Mouse (Mus musculus) gastrocnemius, adult 8-10 months (tissue): ENCODE measurements around the gene Col2a1. TPM values are rescaled to one million over a fixed set of nuclear protein-coding genes. Genes with fewer than 3 reads are reported as not detected.

Experiments used
- DNase-seq, 2 experiments: peaks; one replicate each; pipeline ENCODE4 v3.0.0; 2022; ENCODE audit warnings: low spot score in 2 of 2
- total RNA-seq, 4 experiments: library from RNA; stranded (reverse); gene quantifications; 2 replicates each; pipeline ENCODE4 v1.2.4; 2022

Col2a1 gene
- under 1 TPM; 0.19 to 0.51 (median 0.38) TPM for total RNA-seq

DNA sequence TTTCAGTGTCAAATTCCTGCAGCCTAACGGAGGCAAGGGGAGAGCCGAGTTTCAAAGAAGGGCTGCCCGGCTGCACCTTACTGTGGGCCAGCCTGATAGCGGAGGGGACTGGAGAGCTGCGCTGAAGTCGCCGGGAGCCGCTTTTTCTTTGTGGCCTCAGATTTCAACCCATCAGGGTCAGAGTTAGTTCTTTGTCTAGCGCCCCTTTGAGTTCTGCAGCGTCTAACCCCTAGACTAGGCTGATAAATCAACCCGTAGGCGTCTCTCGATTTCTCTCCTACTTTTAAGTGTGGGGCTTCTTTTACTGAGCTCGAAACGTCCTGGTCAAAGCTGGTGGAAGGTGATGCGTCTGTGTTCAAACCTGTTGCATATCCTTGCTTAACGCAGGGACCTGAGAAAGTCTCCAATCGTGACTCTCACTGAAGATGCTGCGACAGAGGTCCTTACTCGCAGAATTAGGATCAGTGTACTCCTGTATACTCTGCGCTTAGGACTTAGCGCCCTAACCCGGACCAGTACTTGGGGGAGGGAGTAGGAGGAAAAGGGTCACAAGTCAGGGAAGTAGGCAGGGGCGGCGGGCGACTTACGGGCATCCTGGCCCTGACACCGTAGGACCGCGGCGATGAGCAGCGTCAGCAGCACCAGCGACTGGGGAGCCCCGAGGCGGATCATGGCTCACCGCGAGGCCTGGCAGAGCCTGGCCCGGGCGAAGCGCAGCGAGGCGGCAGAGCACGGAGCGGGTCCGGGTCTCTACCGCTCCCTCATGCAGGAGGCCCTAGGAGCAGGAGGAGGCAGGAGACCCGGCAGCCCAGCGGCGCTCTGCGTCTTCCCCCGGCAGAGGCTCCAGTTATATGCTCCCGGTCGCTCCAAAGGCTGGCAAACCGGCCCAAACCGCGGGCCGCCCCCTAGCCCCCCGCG, at the start of gene Col2a1:
Gene Col2a1 (minus strand): TSS at position 874 of the 918 bp plus-strand sequence.
- DNase-seq: no peak

DNA sequence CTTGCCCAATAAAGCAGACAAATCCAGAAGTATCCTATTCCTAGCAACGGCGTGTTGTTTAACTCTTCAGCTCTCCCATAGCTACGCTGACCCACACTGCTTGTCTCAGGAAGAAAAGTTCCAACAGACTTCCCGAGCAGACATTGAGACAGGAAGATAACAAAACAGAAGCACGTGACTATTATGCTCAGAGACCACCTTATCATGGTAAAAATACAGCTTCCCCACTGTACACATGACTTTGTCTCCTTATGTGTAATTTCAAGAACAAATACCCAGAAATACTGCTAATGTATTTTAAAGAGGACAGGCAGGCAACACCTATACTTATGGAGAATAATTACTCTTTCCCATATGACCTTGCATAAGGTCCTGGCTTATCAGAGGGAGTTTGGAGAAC, 47.2 kb upstream of the Col2a1 start:
- no peak for DNase-seq

DNA sequence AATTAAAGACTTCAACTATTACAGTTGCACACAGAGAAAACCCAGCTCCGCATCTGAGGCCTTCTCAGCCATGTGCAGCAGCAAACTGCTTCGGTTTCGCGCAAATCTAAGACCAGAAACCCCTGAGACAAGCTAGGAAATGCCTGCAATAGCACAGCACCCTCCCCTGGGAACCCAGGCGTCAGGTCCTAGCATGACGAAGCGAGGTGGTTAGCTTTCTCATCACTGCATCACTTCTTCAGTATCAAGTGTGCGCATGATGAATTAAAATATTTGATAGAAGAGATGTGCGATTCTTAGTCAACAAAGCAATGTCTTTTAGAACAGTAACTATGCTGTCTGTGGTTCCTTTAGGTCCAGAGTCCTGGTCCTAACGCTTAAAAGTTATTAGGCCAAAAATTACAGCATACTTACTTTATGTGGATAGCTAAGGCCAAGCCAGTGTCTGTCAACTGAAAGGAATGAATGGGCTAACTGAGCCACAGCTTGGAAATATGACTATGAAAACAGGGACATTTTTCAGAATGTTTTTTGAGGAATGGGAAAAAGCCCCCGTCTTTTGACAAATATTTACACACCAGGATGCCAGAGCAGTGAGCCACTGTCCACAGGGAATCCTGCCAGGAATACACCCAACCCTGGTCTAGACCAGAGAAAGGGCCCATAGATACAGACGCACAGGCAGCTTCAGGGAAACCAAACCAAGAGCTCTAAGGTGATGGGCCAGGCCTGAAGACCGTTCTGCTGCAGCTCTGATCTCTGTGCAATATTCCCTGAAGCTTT, 44.6 kb upstream of the Col2a1 start:
- no peak for DNase-seq

DNA sequence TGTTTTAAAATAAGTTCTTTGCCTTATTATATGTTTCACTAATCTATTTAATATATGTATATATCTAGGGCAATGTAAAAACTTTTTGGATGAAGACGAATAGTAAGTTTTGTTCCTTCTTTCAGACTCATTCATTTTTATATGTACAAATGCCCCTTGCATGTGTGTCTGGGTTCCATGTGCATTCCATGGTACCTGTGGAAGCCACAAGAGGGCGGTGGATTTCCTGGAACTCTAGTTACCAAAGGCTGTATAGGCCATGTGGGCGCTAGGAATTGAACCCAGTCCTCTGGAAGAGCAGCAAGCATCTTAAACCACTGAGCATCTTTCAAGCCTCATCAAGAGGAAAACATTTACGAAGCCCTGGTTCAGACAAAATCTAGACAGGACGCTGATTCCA, 39.9 kb upstream of the Col2a1 start:
- no peak for DNase-seq

DNA sequence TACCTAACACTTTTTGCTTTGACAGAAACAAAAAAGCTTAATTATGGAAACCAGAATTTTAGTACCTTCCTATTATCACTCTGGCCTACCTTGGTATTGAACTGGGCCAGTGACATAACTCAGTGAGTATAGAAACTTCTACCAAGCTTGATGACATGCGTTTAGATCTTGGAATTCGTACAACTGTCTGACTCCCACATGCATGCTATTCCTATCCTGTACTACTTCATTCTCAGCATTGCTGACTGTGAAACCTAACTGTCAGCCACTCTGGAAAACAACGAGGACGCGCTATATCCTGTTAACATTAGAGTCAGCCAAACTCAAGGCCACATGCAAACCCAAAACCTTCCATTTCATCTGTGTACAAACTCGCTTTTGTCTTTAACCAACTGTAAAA, 39.5 kb upstream of the Col2a1 start:
- DNase-seq: no peak

DNA sequence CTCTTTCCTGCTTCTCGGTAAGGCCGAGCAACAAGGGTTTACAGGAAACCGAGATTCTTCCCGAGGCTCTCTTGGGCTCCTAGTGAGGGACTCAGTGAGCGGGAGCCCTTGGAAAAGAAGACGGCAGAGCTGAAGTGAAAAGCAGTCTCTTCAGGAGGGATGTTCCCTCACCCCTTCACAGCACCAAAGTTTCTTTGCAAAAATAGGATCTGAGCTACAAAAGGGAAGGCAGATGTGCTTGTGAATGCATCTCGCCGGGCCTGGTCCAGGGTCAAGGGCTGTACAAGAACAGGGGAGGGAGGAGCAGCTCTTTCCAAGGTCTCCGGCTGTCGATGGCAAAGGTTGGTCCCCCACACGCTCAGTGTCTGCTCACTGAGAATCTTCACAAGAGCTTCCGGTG, 38.0 kb upstream of the Col2a1 start:
- no peak for DNase-seq

DNA sequence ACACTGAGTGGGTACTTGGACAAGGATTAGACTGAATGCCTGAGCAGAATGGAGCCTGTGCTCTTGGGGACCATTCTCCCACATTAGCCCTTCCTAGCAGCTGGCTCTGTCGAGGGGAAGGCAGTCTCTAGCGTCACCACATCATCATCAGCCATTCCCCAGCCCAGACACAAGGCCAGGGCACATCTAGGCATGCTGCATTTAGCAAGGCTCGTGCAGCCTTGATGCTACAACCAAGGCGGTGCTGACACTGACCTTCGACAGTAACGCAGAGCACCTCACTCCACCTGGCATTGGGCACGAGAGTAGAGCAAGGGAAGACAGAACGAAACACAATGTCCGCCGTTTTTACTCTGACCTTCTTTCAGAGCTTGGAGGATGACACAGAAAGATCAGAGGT, 35.2 kb upstream of the Col2a1 start:
- no peak for DNase-seq

DNA sequence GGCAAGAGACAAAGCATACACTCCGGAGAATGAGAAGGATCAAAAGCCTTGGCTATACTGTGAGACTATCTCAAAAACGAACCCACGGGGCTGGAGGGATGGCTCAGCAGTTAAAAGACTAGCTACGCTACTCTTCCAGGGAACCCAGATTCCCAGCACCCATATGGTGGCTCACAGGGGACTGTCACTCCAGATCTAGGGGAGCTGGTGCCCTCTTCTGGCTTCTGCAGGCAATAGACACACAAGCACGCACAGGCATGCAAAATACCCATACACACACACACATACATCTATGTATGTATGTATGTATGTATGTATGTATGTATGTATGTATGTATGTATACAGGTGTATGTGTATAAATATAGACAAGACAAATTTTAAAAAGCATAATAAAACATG, 32.1 kb upstream of the Col2a1 start:
- no peak for DNase-seq

DNA sequence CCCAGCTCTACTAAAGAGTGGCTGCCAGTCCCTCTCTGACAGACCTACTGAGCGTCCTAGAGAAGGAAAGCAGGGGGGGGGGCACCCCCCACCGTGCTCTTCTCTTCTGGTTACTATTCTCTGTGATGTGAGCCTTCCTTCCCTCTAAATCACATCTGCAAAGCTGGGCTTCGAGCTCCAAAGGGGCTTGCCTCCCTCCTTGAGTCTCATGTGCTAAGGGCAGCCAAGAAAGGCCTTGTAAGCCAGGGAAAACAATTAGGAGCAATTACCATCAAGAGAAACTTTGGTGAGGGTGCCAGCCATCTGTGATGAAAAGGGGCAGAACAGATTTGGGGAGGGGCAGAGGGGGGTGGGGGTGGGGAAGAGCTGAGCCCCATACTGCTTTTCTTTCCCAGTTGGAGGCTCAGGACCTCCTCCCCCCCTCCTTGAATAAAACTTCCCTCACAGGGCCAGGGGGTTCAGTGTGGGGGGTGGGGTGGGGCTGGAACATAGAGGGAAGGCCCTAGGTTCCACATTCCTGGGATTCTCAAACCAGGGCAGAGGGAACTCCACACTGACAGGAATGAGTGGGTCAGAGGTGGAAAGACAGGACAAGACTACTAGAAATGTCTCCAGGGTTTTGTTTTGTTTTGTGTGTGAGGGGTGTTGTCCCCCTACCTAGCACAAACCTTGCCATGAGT, 30.7 kb upstream of the Col2a1 start:
- DNase-seq: no peak

DNA sequence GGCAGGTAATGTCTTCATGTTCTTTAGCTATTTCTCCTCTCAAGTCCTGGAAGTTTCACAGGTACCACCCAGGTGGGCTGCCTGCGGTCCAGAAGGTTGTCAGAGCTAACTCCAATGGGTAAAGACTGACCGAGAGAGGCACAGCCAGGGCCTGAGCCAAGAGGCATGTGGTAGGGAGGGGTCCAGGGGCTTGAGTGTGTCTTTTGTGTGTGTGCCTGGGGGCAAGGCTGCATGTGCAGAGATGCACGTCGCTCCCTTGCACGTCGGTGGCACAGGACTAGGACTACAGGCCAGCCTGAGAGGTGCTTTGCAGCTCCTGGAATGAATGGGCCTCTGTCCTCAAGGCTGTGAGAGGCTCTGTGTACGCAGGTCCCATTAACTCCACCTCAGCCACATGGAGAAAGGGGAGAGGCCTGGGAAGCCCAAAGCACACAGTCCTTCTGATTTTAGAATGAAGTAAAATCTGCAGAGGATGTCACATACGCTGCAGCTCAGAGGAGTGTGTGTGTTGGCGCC, 28.8 kb upstream of the Col2a1 start:
- no peak for DNase-seq

DNA sequence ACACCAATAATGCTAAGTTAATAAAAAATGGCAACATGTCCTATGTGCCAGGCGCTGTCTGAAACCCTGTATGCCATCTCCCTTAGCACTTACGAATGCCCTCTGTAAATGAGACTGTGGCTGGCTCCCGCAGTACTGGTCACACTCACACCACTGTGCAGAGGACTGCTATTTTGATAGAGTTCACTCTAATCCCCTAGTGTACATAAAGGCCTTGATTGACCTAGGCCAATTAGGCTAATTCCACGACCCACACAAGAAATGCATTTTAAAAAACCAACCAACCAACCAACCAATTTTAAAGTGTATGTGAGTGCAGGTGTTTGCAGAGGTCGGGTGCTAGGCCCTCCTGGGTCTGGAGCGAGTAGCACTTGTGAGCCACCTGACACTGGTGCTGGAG, 25.3 kb upstream of the Col2a1 start:
- DNase-seq: no peak

DNA sequence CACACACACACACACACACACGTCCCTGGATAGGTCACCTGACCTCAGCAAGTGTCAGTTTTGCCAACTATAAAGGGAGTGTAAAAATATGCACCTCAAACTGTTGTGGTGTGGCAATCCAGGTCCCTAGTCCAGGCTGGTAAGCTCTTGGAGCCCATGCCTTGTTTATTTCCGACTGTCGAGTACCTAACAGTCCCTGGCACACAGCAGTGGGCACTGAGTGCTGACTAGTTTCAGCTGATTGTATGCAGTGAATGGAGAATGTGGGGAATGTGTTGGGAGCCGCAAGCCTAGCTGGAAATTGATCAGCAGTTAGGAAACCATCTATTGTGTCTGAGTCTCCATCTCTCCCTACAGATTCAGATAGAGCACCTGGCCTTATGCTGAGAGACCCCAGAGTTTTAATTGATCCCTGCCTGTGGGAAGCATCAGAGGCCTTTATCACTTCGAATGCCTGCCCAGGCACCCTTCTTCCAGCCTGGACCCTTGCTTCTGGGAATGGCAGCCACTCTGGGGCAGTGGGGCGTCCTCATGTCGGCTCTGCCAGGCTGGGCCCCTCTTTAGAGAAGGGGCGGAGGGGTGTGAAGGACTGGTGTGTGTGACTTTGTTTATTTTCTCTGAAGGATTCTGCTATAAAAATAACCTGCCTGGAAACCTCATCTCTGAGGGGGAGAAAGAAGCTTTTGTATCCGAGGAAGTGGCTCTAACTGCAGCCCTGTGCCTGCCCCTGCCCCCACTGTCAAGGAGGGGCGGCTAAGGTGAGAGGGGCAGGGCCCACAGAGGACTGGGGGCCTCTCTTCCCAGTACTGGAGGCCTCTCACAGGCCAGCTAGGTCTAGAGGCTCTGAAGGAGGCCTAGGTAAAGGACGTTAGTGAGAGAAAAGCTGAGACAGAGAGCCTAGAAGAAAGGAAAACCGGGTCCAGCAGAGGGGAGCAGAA, 22.7 kb upstream of the Col2a1 start:
- DNase-seq: no peak

DNA sequence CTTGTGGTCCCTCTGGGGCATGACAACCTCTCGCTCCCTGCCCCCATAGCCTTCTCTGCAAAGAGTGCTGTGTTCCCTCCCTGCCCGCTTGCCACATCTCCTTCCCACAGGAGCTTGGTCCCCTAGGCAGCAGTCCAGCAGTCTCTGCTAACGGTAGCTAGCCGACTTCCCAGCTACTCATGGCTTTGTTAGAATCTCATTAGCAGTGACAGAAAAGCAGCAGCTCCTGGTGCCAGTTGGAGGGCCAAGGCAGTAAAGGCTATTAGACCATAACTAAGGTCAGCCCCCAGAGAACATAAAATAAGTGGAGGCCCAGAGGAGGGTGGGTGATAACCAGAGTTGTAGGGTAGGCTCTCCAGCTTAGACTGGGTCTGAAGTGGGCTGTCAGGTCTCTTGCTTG, 21.1 kb upstream of the Col2a1 start:
- DNase-seq: no peak

DNA sequence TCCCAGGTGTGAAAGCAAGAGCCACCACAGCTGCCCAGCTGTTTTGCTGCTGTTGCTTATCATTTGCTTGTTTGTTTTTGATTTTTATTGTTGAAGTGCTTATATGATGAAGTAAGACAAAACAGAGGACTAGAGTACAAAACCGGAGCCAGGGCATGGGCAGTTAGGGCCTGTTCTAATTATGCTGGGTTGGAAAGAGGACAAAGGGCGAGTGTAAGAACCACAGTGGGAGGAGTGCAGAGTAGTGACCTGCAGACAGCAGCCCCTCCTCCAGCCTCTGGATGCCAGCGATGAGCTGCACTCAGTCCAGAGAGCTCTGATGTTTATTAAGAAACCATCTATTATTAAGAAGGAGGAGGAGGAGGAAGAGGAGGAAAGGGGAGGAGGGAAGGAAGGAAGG, 18.6 kb upstream of the Col2a1 start:
- DNase-seq: no peak

DNA sequence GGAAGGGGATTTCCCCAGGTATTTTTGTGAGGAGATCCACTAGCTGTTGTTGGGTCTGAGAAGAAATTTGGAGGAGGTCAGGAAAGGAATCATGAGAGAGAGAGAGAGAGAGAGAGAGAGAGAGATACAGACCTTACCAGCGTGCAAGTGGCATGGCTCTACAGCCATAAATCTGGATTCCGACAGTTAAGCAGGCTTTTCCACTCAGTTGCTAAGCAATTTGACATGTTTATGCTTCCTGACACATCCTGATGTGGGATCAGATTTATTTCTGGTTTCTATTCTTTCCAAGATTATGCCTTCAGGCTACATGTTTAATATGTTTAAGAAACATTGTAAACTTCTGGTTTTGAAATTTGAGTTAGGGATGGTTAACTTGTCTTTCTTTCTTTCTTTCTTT, 17.4 kb upstream of the Col2a1 start:
- no peak for DNase-seq

DNA sequence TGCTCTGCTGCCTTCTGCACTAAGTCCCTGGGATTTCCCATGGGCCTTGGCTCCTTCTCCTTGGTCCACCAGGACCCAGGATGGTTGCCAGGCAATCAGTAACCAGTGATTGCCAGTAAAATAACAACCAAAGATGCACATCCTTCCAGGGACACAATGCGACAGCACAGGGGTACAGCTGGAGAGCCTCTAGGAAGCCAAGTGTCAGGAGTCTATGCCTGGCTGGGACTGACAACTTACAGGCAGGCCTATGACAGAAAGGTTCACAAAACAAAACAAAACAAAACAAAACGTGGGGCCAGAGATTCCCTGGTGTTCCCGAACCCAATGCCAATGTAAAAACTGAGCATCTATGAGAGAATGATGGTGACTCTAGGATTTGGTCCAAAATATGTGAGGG, 14.6 kb upstream of the Col2a1 start:
- no peak for DNase-seq

DNA sequence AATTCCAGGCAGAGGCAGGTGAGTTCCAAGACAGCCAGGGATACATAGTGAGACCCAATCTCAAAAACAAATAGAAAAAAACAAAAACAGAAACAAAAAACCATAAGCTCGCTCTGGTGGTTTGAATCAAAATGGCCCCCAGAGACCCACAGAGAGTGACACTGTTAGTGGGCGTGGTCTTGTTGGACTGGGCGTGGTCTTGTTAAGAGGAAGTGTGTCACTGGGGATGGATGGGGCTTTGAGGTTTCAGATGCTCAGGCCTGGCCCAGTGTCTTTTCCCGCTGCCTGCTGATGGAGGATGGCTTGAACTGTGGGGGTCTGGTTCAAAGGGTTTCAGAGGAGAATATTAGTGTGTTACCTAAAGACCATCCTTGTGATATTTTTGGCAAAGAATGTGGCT, 13.4 kb upstream of the Col2a1 start:
- DNase-seq: no peak

DNA sequence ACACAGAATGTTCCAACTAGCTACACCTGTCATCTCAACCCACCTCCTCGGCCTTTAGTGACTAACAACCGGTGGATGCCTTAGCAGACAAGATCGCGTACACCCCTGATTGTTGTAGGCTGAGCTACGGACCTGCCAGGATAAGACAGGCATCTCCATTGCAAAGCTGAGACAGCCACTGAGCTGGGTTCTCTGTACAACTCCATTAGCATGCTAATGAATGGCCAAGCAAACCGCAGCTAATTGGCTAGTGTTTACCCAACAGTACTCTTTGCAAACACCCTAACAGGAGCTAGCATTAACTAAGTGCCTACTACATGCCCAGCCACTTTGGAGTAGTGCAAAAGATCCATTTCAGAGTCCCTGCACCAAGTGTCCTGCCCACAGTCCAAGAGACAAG, 8.3 kb upstream of the Col2a1 start:
- DNase-seq: no peak

DNA sequence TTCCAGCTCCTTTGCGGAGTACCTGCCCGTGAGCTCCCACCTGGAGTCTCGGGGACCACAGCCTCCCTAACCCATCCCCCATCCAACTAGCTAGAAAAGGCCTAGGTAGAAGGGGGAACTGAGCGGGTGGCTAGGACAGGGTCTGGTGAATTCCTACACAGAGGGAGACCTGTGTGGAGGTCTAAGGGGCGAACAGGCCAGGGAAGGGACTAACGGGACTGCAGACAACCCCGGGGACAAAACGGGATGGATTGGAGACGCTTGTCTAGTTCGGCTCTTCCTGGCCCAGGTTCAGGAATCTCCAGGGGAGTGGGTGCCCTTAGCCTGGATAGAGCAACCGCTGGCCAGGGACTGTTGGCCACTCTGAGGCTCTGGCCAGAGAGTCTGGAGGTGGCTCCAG, 686 bp upstream of the Col2a1 start:
- DNase-seq: no peak

DNA sequence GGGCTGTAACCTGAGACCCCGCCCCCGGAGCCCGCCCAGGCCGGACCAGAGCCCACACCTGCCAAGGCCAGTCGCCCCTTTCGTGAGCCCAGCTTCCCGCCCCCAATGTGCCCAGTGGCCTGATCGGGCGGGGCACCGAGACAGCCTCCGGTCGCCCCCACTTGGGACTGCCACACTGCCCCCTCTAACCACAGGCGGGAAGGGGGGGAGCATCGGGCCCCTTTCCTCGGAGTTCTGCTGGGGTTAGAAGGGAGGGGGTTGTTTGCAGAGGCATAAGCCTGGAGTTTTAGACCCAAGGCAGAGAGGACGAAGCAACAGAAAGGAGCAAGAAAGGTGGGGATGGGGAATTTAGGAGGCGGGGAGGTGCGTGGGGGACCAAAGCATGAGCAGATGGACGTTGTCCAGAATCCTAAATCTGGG, 255 bp upstream of the Col2a1 start:
- DNase-seq: no peak
